Mouse (Mus musculus) thymus, postnatal 14 days (tissue): ENCODE measurements around the gene Nlrp3.
"Not testable (repeated sequence)": the region's sequence is repeated elsewhere in the genome, so short reads cannot be mapped to it uniquely, and the experiment has no call there.

Experiments
- DNase-seq: peaks from one replicate; pipeline ENCODE4 v3.0.0; 2021

Gene Nlrp3

GRCm38 (mm10) chr11:59537218-59538130 lies 3.9 kb upstream of the Nlrp3 start:
- peak; percentile 54 for DNase-seq

- DNase-seq, result peak; percentile 38
These were observed 3.0 kb upstream of the Nlrp3 start for GRCm38 (mm10) chr11:59538387-59538786.

- no peak for DNase-seq
These were observed 1.2 kb upstream of the Nlrp3 start for GRCm38 (mm10) chr11:59540123-59540522.

- no peak for DNase-seq
These were observed 1.1 kb downstream of the Nlrp3 start for GRCm38 (mm10) chr11:59542442-59542841.

GRCm38 (mm10) chr11:59543376-59543775 lies 2.0 kb downstream of the Nlrp3 start:
- no peak for DNase-seq

GRCm38 (mm10) chr11:59544005-59544404 lies 2.6 kb downstream of the Nlrp3 start:
- no peak for DNase-seq

GRCm38 (mm10) chr11:59554127-59554526 lies 12.8 kb downstream of the Nlrp3 start:
- no peak for DNase-seq

- DNase-seq, result no peak
These were observed 13.2 kb downstream of the Nlrp3 start for GRCm38 (mm10) chr11:59554535-59554934.

- no peak for DNase-seq
These were observed 19.5 kb downstream of the Nlrp3 start for GRCm38 (mm10) chr11:59560906-59561305.

GRCm38 (mm10) chr11:59562336-59562735 lies 21.0 kb downstream of the Nlrp3 start:
- DNase-seq, result no peak

GRCm38 (mm10) chr11:59562837-59563236 lies 21.5 kb downstream of the Nlrp3 start:
- DNase-seq, result no peak

- no peak for DNase-seq
These were observed 27.9 kb downstream of the Nlrp3 start for GRCm38 (mm10) chr11:59569306-59569705.

GRCm38 (mm10) chr11:59575726-59576125 lies 34.4 kb downstream of the Nlrp3 start:
- DNase-seq, result no peak

GRCm38 (mm10) chr11:59576135-59576534 lies 34.8 kb downstream of the Nlrp3 start, which contains the start of gene Olfr222:
Olfr222 (minus strand) TSS chr11:59576235.
- DNase-seq, result not testable (repeated sequence)

GRCm38 (mm10) chr11:59584539-59584938 lies 43.2 kb downstream of the Nlrp3 start:
- peak; percentile 30 for DNase-seq

- DNase-seq, result no peak
These were observed 48.1 kb downstream of the Nlrp3 start for GRCm38 (mm10) chr11:59589496-59589895.

- no peak for DNase-seq
These were observed 51.8 kb downstream of the Nlrp3 start, which contains the start of gene Olfr223 for GRCm38 (mm10) chr11:59593189-59593588. Olfr223 (minus strand) TSS chr11:59593289.

- no peak for DNase-seq
These were observed 54.7 kb downstream of the Nlrp3 start for GRCm38 (mm10) chr11:59596091-59596490.

- DNase-seq, result no peak
These were observed 55.6 kb downstream of the Nlrp3 start for GRCm38 (mm10) chr11:59596950-59597349.

GRCm38 (mm10) chr11:59599211-59599610 lies 57.8 kb downstream of the Nlrp3 start:
- DNase-seq, result no peak

- peak; percentile 29 for DNase-seq
These were observed 59.5 kb downstream of the Nlrp3 start for GRCm38 (mm10) chr11:59600872-59601271.

GRCm38 (mm10) chr11:59602287-59602686 lies 60.9 kb downstream of the Nlrp3 start:
- no peak for DNase-seq

- DNase-seq, result no peak
These were observed 70.3 kb downstream of the Nlrp3 start for GRCm38 (mm10) chr11:59611646-59612045.

GRCm38 (mm10) chr11:59614120-59614519 lies 72.8 kb downstream of the Nlrp3 start:
- DNase-seq, result no peak
